Mouse (Mus musculus) gonadal fat pad, adult 2 months (tissue): ENCODE measurements around the gene Gm4767. TPM values are rescaled to one million over a fixed set of nuclear protein-coding genes. Genes with fewer than 3 reads are reported as not detected.
"Not testable (repeated sequence)": the region's sequence is repeated elsewhere in the genome, so short reads cannot be mapped to it uniquely, and the experiment has no call there.

Source experiments
- DNase-seq: peaks from one replicate; pipeline ENCODE4 v3.0.0-alpha.2; 2012; ENCODE audit warnings: low read depth
- polyA plus RNA-seq: library from polyadenylated mRNA; depleted of rRNA; stranded (reverse); fragments of >200 nt; gene quantifications from 2 replicates; pipeline ENCODE4 v1.2.3, GENCODE M21; 2012; rRNA removed

Gm4767 gene
- polyA plus RNA-seq: 0.05 TPM in 1 of 2 replicates, not detected in the other

DNA sequence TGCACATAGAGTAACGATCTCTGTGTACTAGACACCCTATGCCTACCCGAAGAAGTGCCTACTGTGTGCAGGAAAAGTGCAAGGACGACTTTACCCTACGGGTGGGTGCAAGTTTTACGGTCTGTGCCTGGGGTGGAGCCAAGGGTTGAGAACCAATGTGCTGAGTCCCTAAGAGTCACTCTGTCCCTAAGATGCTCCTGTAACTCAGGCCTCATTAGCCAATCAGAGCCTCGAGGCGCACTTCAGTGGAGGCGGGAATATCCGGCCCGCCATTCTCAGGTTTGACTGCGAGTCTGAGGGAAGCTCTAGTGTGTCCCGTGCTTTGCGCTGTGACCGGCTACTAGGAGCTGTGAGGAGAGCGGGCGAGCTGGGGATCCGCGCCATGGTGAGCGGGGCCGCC is at the start of gene Gm4767:
TSS of gene Gm4767 (plus strand) at position 288 of the 400 bp plus-strand sequence.
- not testable (repeated sequence) for DNase-seq

- not testable (repeated sequence) for DNase-seq
Measured at GRCm38 (mm10) chr10:81770506-81771403, 41.2 kb upstream of the Gm4767 start, which contains the start of gene Gm3055. Gene Gm3055 (minus strand): TSS chr10:81771161.

DNA sequence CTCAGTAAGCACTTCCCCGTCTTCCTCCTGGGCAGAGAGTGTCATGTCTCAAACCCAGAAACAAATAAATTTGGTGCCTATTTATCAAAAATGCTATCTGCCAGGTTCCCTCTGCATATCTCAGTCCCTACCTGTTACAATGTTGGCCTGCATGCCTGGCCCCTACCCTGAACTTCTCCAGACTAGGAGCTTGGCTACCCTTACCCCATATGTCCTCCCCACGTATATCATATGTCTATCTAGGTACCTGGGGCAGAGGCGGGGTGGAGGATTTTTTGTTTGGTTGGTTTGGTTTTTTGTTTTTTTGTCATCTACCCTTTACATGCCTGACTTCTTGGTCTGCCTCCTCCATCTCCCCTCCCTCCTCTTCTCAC is 40.6 kb upstream of the Gm4767 start:
- DNase-seq: not testable (repeated sequence)

GRCm38 (mm10) chr10:81846219-81846618 is 34.2 kb downstream of the Gm4767 start:
- not testable (repeated sequence) for DNase-seq

- not testable (repeated sequence) for DNase-seq
Measured at GRCm38 (mm10) chr10:81863409-81864407, 51.7 kb downstream of the Gm4767 start, which contains the start of gene Gm32687. Gene Gm32687 (plus strand): TSS chr10:81863934.

Other genes with a start within 250 kb of the Gm4767 start
- gene Tle2, start 237.6 kb upstream of the Gm4767 start, polyA plus RNA-seq: 75.0 and 107 TPM in 2 replicates
- 14.2 and 31.0 TPM in 2 replicates for gene Tle6, start 211.1 kb upstream of the Gm4767 start, polyA plus RNA-seq
- 1.2 and 1.7 TPM in 2 replicates for gene BC025920, start 205.9 kb upstream of the Gm4767 start, polyA plus RNA-seq
- 27.7 and 28.5 TPM in 2 replicates for gene Sirt6, start 184.4 kb upstream of the Gm4767 start, polyA plus RNA-seq
- 38.6 and 40.5 TPM in 2 replicates for gene Ankrd24, start 183.6 kb upstream of the Gm4767 start, polyA plus RNA-seq
- gene Gm10778, start 163.1 kb upstream of the Gm4767 start, polyA plus RNA-seq: 0.36 and 0.60 TPM in 2 replicates
- gene Zfp433, start 107.4 kb upstream of the Gm4767 start, polyA plus RNA-seq: 0.76 and 1.2 TPM in 2 replicates
- 0.52 and 0.57 TPM in 2 replicates for gene Gm3055, start 41.0 kb upstream of the Gm4767 start, polyA plus RNA-seq
- 0.84 and 0.93 TPM in 2 replicates for gene Gm32687, start 51.7 kb downstream of the Gm4767 start, polyA plus RNA-seq
- 0.16 and 0.23 TPM in 2 replicates for gene Zfp781, start 118.3 kb downstream of the Gm4767 start, polyA plus RNA-seq
- 2.3 and 2.5 TPM in 2 replicates for gene Zfp873, start 235.9 kb downstream of the Gm4767 start, polyA plus RNA-seq